Mouse (Mus musculus) limb, embryonic 11.5 days (tissue): ENCODE data around the gene Zc3h12c. TPM values are rescaled to one million over a fixed set of nuclear protein-coding genes. Genes with fewer than 3 reads are reported as not detected.
"Not testable (repeated sequence)": the region's sequence is repeated elsewhere in the genome, so short reads cannot be mapped to it uniquely, and the experiment has no call there.

Experiments
- ATAC-seq: fragments of 200-750 bp; cut with Nextera tagmentation; 2 replicates; pipeline ENCODE4 v1.8.0; 2017; ENCODE audit warnings: low read depth; ENCODE audit not compliant: insufficient number of reproducible peaks, low FRiP score, low TSS enrichment
- DNase-seq: peaks from one replicate; pipeline ENCODE4 v3.0.0-alpha.2; 2015; ENCODE audit warnings: low spot score
- H3K27ac ChIP-seq: fragments of 300-500 bp; sonication (generic); replicated peaks from 2 replicates; pipeline ENCODE4 v1.5.1; 2014; ENCODE audit warnings: low read depth, mild to moderate bottlenecking, low read length
- H3K27me3 ChIP-seq: fragments of 300-500 bp; sonication (generic); 2 replicates; pipeline ENCODE4 v1.6.1; 2014; ENCODE audit warnings: mild to moderate bottlenecking, low read length, mixed read lengths; ENCODE audit not compliant: control insufficient read depth, insufficient read depth
- H3K36me3 ChIP-seq: fragments of 300-500 bp; sonication (generic); 2 replicates; pipeline ENCODE4 v1.6.1; 2014; ENCODE audit warnings: mild to moderate bottlenecking, low read length, moderate library complexity, mixed read lengths; ENCODE audit not compliant: control insufficient read depth, insufficient read depth
- H3K4me1 ChIP-seq: fragments of 300-500 bp; sonication (generic); 2 replicates; pipeline ENCODE4 v1.6.1; 2014; ENCODE audit warnings: low read length, mixed read lengths; ENCODE audit not compliant: control insufficient read depth, insufficient read depth
- H3K4me2 ChIP-seq: fragments of 300-500 bp; sonication (generic); 2 replicates; pipeline ENCODE4 v1.6.1; 2014; ENCODE audit warnings: low read depth, mild to moderate bottlenecking, moderate library complexity; ENCODE audit not compliant: severe bottlenecking
- H3K4me3 ChIP-seq: fragments of 300-500 bp; sonication (generic); 2 replicates; pipeline ENCODE4 v1.5.1; 2014; ENCODE audit warnings: low read depth, low read length
- H3K9ac ChIP-seq: fragments of 300-500 bp; sonication (generic); 2 replicates; pipeline ENCODE4 v1.6.1; 2014; ENCODE audit warnings: mild to moderate bottlenecking, low read length
- H3K9me3 ChIP-seq: fragments of 300-500 bp; sonication (generic); 2 replicates; pipeline ENCODE4 v1.6.1; 2016; ENCODE audit warnings: low read length; ENCODE audit not compliant: control insufficient read depth
- WGBS: fragments of 180-500 bp; shearing (Covaris S2); extraction: QIAGEN DNeasy Blood & Tissue Kit; methylation state at CpG from one replicate; pipeline ENCODE4 v1.1.7; 2014; 5-methylcytosine and 5-hydroxymethylcytosine counted together
- microRNA-seq: library from miRNA; unstranded; fragments of <30 nt; microRNA quantifications from one replicate; pipeline ENCODE4, GENCODE M21; 2016
- polyA plus RNA-seq: library from polyadenylated mRNA; unstranded; fragments of >200 nt; fragmentation: Nextera tagmentation; extraction: Ambion mirVana; gene quantifications from 2 replicates; pipeline ENCODE4 v1.2.1, GENCODE M21; 2014

Gene Zc3h12c
- polyA plus RNA-seq, 1 experiment from 2014 or later: 4.4 TPM

DNA sequence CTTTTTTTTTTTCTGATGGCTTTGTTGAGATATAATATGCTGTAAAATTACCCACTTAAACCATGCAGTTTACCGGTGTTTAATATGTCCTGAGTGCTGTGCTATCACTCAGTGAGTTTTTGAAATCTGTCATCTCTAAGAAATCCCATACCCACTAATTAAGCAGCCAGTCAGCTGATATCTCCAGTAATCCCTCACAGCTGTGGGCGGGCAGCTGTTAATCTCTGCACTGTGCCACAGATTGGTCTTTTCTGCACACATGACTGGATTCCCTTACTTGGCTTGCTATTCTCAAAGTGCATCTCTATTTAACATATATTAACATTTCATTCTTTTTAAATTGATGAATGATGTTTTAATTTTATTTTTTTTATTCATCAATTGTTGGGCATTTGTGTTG is 92.3 kb downstream of the Zc3h12c start:
- DNase-seq: no peak
- Histone ChIP-seq H3K4me3 (no peak overlapping the region), H3K4me2 (no peak overlapping the region), H3K27ac (no peak overlapping the region), H3K36me3 (peaks cover 16% of the 10 kb centered on the region), H3K9me3 (no peaks in the 10 kb centered on the region), H3K4me1 (no peaks in the 10 kb centered on the region), H3K9ac (no peak overlapping the region), H3K27me3 (no peaks in the 10 kb centered on the region)
- 94% methylated on average over 2 of the region's 2 CpGs for WGBS
- ATAC-seq: no peak

GRCm38 (mm10) chr9:52072202-52072601 is 96.2 kb downstream of the Zc3h12c start:
- ATAC-seq (no peak), DNase-seq (no peak)
- H3K4me1 ChIP-seq: no peaks in the 10 kb centered on the region
- no peaks in the 10 kb centered on the region for H3K9me3 ChIP-seq
- no peaks in the 10 kb centered on the region for H3K27me3 ChIP-seq
- no peak overlapping the region for H3K9ac ChIP-seq
- no peak overlapping the region for H3K27ac ChIP-seq
- H3K4me3 ChIP-seq: no peak overlapping the region
- H3K36me3 ChIP-seq: peaks cover 9% of the 10 kb centered on the region
- no peak overlapping the region for H3K4me2 ChIP-seq

DNA sequence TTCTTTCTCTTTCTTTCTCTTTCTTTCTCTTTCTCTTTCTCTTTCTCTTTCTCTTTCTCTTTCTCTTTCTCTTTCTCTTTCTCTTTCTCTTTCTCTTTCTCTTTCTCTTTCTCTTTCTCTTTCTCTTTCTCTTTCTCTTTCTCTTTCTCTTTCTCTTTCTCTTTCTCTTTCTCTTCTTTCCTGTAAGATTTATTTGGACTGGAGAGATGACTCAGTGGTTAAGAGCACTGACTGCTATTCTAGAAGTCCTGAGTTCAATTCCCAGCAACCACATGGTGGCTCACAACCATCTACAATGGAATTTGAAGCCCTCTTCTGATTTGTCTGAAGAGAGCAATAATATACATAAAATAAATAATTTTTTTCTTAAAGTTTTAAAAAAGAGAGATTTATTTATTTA is 97.0 kb downstream of the Zc3h12c start:
- H3K4me3 ChIP-seq, H3K4me1 ChIP-seq, ATAC-seq, DNase-seq, H3K9ac ChIP-seq, H3K36me3 ChIP-seq, H3K9me3 ChIP-seq, H3K4me2 ChIP-seq, H3K27ac ChIP-seq, H3K27me3 ChIP-seq: not testable (repeated sequence)

- ATAC-seq (no peak), DNase-seq (no peak)
- Histone ChIP-seq H3K36me3 (peaks cover 9% of the 10 kb centered on the region), H3K4me3 (no peak overlapping the region), H3K27me3 (no peaks in the 10 kb centered on the region), H3K4me2 (no peak overlapping the region), H3K4me1 (no peaks in the 10 kb centered on the region), H3K9me3 (no peaks in the 10 kb centered on the region), H3K9ac (no peak overlapping the region), H3K27ac (no peak overlapping the region)
- 98% methylated on average over 2 of the region's 2 CpGs for WGBS
These were observed 98.3 kb downstream of the Zc3h12c start for GRCm38 (mm10) chr9:52070052-52070451.

Small RNA genes within 50 kb of the gene (microRNA-seq; reads per million reads assigned to microRNA genes)
- gene Gm27686 (not detected), gene Mir6244 (not detected)

Other genes starting within 250 kb of the Zc3h12c start
- 63.9 and 67.6 TPM in 2 replicates for gene Fdx1, start 205.0 kb downstream of the Zc3h12c start, polyA plus RNA-seq
- gene Rdx, start 121.4 kb downstream of the Zc3h12c start, polyA plus RNA-seq: 196 and 198 TPM in 2 replicates